Mouse (Mus musculus) spleen, embryonic (tissue): Measurements from ENCODE around the gene Cdk19.
"Not testable (repeated sequence)": the region's sequence is repeated elsewhere in the genome, so short reads cannot be mapped to it uniquely, and the experiment has no call there.

Experiments used
- CTCF ChIA-PET: fragments of 350-600 bp; sonication (Branson Sonifier 250); formaldehyde crosslinking; loops from one replicate; lab custom pipeline; 2022; lab: Charles Lee

The Cdk19 gene

DNA sequence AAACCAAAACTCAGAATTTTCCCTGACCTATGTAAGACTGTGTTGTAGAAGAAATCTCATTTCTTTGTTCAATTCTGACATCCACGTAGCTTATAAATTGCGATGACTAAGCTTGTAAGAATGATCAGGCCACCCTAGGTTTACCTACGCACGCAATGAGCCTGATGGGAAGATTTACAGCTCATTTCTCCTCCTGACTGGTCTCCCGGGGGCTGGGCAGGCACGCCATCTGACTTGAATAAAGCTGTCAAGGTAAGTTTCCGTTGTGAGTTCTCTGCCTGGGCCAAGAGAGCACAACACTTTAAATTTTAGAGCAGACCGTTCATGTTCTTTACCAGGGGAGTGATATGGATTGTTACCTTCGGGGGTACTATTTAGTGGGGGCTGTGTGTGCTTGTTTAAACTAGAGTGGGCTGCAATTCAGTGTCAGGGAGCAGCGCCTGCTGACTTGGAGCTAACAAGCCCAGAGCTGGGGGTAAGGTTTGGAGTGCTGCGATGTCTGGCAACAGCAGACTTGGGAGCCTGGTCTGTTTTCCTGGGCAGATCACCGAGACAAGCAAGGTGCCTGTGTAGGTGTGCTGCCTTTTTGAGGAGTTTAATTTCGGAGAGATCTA is at the start of gene Cdk19:
Cdk19 (plus strand) TSS at position 214 of the 614 bp plus-strand sequence.
- CTCF ChIA-PET: no interaction called here

GRCm38 (mm10) chr10:40292640-40293039 is 46.7 kb upstream of the Cdk19 start:
- CTCF ChIA-PET: no interaction called here

GRCm38 (mm10) chr10:40300648-40301171 is 38.7 kb upstream of the Cdk19 start:
- CTCF ChIA-PET: interaction anchor here (0.6 to 0.8 kb wide), 2 partner anchors 11 to 42 kb away, joined by 3 to 5 read pairs; no protein-coding TSS in a partner anchor

- CTCF ChIA-PET: not testable (repeated sequence)
These were observed 37.9 kb upstream of the Cdk19 start for GRCm38 (mm10) chr10:40301181-40302075.

DNA sequence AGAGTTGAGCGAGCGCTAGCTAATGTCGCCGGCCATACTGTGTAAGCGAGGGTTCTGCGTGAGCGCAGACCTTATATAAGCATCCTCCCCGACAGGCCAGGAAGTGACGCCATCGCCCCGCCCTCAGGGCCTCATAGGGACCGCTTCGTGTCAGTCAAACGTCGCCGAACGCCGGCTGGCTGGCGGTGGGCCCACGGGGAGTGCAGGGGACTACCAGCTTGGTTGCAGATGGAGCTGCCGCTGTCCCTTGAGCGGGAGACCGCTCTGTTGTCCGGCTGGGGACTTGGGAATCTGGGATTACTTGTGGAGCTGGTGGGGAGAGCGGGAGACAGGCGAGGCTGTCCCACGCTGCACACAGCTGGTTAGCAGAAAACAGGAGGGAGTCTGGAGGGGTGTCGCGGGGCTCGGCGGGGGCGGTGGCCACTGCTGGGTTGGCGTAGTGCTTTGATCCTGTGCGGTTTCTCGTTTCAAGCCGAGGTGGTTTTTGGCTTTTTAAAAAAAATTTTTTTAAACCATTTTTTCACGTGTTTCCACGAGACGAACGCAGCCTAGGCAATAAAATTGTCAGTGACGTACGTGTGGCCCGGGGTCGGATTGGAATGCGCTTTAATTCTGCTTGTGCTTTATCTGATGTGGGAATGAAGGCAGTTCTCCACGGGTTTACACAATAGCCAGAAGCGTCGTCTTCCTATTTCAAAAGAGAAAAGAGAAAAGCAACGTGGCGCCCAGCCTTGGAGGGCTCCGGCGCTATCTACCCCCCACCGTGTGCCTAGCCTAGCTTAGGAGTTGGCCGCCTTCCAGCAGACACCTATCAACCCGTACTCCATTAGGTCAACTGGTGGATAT is 37.0 kb upstream of the Cdk19 start, which contains the start of gene Amd1:
Amd1 (minus strand) TSS at position 47 of the 846 bp plus-strand sequence.
- CTCF ChIA-PET: interaction anchor here (1.0 kb wide), 1 partner anchor 44 kb away, joined by 17 read pairs; no protein-coding TSS in a partner anchor

GRCm38 (mm10) chr10:40305989-40306388 is 33.4 kb upstream of the Cdk19 start:
- CTCF ChIA-PET: no interaction called here

DNA sequence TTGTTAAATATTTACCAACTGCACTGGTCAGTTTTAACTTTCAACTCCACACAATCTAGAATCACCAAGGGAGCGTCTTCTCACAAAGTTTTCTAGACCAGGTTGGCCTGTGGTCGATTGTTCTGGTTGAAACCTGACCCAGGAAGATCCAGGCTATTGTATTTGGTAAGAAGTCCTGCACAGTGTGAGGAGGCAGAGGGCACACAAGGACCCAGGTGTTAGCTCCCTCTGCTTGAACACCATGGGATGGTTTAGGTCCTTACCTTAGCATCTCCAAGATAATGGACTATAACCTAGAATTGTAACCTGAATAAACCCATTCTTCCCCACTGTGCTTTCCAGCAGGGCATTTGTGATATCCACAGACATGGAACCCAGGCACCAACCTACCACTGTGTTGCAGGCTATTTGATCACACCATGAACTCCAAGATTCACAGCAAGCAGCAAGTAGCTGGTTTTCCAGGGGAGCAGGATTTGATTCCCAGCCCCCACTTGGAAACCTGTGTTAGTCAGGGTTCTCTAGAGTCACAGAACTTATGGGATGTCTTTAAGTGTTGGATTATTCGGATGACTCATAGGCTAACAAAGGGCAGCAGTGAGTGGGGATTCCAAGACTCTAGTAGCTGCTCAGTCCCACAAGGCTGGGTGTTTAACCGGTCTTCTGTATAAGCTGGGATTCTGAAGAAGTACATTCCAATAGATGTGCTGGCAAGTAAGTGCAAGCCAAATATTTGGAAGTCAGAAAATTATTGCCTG is 31.4 kb upstream of the Cdk19 start:
- CTCF ChIA-PET: no interaction called here

DNA sequence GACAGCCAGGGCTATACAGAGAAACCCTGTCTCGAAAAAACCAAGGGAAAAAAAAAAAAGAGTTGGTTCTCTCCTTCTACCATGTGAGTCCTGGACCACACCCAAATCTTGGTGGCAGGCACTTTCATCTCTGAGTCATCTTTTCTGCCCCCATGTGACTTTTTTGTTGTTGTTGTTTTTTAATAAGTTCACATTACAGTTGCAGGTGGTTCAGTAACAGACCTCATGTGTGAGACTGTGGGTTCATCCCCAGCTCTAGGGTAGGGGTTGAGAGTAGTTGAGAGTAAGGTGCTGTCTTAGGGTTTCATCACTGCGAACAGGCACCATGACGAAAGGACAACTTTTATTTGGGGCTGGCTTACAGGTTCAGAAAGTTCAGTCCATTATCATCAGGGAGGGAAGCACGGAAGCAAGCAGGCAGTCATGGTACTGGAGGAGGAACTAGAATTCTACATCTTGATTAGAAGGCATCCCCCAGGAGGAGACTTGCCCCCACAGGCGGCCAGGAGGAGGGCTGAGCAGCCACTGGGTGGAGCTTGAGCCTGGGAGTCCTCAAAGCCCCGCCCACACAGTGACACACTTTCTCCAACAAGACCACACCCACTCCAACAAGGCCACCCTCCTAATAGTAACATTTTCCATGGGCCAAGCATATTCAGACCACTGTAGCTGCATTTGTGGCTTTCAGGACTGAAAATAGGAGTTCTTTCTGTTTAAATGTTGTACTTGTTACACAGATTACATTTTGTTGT is 29.3 kb upstream of the Cdk19 start:
- CTCF ChIA-PET: no interaction called here

GRCm38 (mm10) chr10:40312781-40313180 is 26.6 kb upstream of the Cdk19 start:
- CTCF ChIA-PET: no interaction called here

GRCm38 (mm10) chr10:40316841-40317585 is 22.4 kb upstream of the Cdk19 start:
- CTCF ChIA-PET: no interaction called here

GRCm38 (mm10) chr10:40320306-40320705 is 19.1 kb upstream of the Cdk19 start:
- CTCF ChIA-PET: no interaction called here

DNA sequence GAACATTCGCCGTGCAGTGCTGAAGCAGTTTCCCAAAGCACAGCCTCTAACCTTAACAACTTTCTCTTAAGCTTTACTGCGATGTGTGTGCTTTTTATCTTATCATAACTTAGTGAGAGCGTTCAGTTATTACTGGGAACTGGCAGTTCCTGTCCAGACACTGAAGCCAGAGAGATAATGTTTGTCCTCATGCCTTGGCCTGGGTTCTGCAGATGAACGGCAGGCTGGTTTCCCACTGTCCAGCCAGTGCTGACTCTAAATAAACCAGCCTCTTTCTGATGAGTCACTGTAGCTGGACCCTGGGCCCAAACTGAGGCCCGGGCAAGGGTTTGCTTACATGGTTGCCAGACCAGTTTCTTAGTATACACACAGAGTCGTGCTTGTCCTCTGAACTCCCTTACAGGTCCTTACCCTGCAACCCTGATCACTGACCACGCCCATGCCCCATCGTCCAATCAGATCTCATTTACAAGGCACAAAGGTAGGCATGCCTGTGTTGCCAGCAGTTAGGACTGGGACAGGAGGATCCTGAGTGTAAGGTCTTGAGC is 11.3 kb upstream of the Cdk19 start:
- CTCF ChIA-PET: no interaction called here

DNA sequence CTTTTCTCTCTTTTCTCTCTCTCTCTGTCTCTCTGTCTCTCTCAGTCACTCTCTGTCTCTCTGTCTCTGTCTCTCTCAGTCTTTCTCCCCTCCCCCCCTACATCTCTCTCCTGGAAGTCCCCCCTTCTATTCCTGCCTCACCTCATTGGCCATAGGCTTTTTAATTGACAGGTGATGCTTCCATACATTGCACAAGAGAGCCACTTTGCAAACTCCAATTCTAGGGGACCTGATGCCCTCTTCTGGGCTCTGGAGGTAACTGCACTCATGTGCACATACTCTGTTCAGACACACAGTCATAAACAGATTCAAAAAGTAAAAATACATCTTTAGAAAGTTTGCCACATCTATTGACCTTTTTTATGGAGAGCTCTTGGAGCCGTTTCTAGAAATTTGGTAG is 9.1 kb upstream of the Cdk19 start:
- CTCF ChIA-PET: no interaction called here

- CTCF ChIA-PET: interaction anchor here (0.5 kb wide), 1 partner anchor 1272 kb away, joined by 4 read pairs; no protein-coding TSS in a partner anchor
These were observed 6.5 kb upstream of the Cdk19 start for GRCm38 (mm10) chr10:40332864-40333263.

DNA sequence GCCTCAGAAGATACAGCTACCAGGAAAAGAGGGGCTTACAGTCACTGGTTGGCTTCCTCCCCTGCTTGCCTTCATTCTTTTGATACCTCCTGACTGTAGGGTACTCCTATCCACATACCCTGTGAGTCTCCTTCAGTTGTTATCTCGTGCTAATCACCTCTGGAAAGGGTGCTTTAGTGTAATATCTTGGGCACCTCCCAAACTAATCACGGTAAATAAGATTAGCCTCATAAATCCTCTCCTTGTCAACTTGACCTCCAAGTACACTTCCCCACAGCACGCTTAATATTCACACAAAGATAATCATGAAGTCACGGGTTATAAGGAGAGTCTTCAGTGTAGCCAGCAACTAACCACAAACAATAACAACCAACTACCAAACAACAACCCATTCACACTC is 2.7 kb downstream of the Cdk19 start:
- CTCF ChIA-PET: no interaction called here

DNA sequence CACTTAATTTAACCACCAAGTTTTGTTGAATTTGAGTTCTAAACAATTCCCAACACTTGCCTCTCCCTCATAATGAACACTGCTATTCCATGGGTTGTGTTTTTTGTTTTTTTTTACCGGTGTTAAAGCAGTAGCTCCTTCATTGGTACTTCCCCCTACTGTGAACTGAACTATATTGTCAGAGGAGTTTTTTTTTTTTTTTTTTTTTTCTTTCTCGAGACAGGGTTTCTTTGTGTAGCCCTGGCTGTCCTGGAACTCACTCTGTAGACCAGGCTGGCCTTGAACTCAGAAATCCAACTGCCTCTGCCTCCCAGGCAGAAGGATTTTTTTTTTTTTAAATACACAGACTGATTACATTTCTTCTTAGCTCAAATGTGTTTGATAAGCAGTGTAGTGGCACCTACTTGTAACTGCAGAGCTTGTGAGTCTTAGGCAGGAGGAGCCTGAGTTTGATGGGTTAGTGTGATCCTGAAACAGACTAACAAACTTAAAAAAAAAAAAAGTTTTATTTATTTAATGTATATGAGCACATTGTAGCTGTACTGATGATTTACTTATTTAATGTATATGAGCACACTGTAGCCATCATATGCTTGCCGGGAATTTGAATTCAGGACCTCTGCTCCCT is 7.5 kb downstream of the Cdk19 start:
- CTCF ChIA-PET: interaction anchor here (0.6 to 1.2 kb wide), 6 partner anchors 13 to 1000 kb away, joined by 3 to 17 read pairs (median 4); no protein-coding TSS in a partner anchor

- CTCF ChIA-PET: interaction anchor here (0.6 to 1.2 kb wide), 5 partner anchors 45 to 174 kb away, joined by 3 to 17 read pairs (median 3); no protein-coding TSS in a partner anchor
These were observed 8.1 kb downstream of the Cdk19 start for GRCm38 (mm10) chr10:40347461-40347954.
